Mouse (Mus musculus) embryonic facial prominence, embryonic 11.5 days (tissue): ENCODE data around the gene Tk1. TPM values are rescaled to one million over a fixed set of nuclear protein-coding genes. Genes with fewer than 3 reads are reported as not detected.
A peak's percentile ranks its signal among the peaks of the same experiment; 100 is the strongest.

Experiments
- ATAC-seq: fragments of 200-750 bp; cut with Nextera tagmentation; replicated peaks from 2 replicates; pipeline ENCODE4 v1.8.0; 2017; ENCODE audit warnings: low read depth; ENCODE audit not compliant: insufficient number of reproducible peaks, low FRiP score, low TSS enrichment
- DNase-seq: peaks from one replicate; pipeline ENCODE4 v3.0.0-alpha.2; 2015; ENCODE audit warnings: low spot score
- H3K27ac ChIP-seq: fragments of 300-500 bp; sonication (generic); replicated peaks from 2 replicates; pipeline ENCODE4 v1.5.1; 2014; ENCODE audit warnings: mild to moderate bottlenecking, low read depth, low read length, control low read depth
- H3K27me3 ChIP-seq: fragments of 300-500 bp; sonication (generic); 2 replicates; pipeline ENCODE4 v1.6.1; 2014; ENCODE audit warnings: mild to moderate bottlenecking, low read length, moderate library complexity, mixed read lengths; ENCODE audit not compliant: control insufficient read depth, insufficient read depth
- H3K36me3 ChIP-seq: fragments of 300-500 bp; sonication (generic); replicated peaks from 2 replicates; pipeline ENCODE4 v1.6.1; 2014; ENCODE audit warnings: low read depth, mild to moderate bottlenecking, low read length, moderate library complexity, mixed read lengths; ENCODE audit not compliant: control insufficient read depth, insufficient read depth
- H3K4me1 ChIP-seq: fragments of 300-500 bp; sonication (generic); 2 replicates; pipeline ENCODE4 v1.6.1; 2014; ENCODE audit warnings: low read length, mixed read lengths; ENCODE audit not compliant: control insufficient read depth, insufficient read depth
- H3K4me2 ChIP-seq: fragments of 300-500 bp; sonication (generic); 2 replicates; pipeline ENCODE4 v1.6.1; 2014; ENCODE audit warnings: low read depth, mild to moderate bottlenecking, control low read depth, low read length, moderate library complexity
- H3K4me3 ChIP-seq: fragments of 300-500 bp; sonication (generic); 2 replicates; pipeline ENCODE4 v1.5.1; 2014; ENCODE audit warnings: low read depth, low read length, control low read depth
- H3K9ac ChIP-seq: fragments of 300-500 bp; sonication (generic); replicated peaks from 2 replicates; pipeline ENCODE4 v1.6.1; 2014; ENCODE audit warnings: mild to moderate bottlenecking, control low read depth, low read length
- H3K9me3 ChIP-seq: fragments of 300-500 bp; sonication (generic); replicated peaks from 2 replicates; pipeline ENCODE4 v1.6.1; 2016; ENCODE audit warnings: mild to moderate bottlenecking, low read length, inconsistent platforms, mixed read lengths; ENCODE audit not compliant: control insufficient read depth
- WGBS: fragments of 180-500 bp; shearing (Covaris S2); extraction: QIAGEN DNeasy Blood & Tissue Kit; methylation state at CpG from one replicate; pipeline ENCODE4 v1.1.7; 2014; 5-methylcytosine and 5-hydroxymethylcytosine counted together
- polyA plus RNA-seq: library from polyadenylated mRNA; unstranded; fragments of >200 nt; fragmentation: Nextera tagmentation; extraction: Ambion mirVana; gene quantifications from 2 replicates; pipeline ENCODE4 v1.2.1, GENCODE M21; 2014

Tk1 gene
- polyA plus RNA-seq: 127 and 132 TPM in 2 replicates

DNA sequence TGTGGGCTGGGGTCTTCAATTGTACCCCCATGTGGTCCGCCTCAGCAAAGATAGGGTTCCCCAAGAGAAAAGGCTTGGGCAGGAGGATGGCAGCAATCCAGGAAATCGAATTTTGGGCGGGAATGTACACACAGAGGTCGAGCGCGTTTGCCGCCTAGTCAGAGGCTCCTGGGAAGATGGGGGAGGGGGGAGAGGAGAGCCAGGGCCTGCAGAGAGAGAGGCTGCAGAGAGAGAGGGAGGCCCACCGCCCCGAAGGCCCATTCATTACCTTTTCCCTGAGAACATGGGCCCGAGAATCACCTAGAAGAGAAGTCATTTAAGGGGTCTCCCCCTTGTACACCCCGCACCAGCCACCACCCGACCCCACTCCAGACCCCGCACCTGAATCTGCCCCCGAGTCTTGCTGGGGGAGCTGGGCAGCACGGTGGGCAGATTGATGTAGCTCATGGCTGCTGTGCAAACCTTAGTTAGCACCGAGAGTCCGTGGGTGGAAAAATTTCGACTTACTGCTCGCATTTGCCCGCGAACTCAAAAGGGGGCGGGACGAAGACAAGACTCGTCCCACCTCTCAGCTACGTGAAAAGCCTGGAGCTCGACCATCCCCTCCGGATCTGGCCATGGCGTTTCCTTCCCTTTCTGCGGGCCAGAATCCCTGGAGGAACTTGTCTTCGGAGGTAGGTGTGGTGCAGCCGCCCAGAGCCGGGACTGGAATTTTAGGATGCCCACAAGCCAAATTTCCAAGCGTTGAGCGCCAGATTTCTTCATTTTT lies at the start of gene Tk1, which contains the start of gene Afmid:
TSS of gene Tk1 (minus strand) at position 760 of the 769 bp plus-strand sequence.
TSS of gene Afmid (plus strand) at position 592 of the 769 bp plus-strand sequence.
- DNase-seq: peak; percentile 94
- Histone ChIP-seq H3K27me3 (no peaks in the 10 kb centered on the region), H3K36me3 (no peaks in the 10 kb centered on the region; the same call in 1 of the 2 replicates), H3K9me3 (no peaks in the 10 kb centered on the region), H3K4me2 (peak within 1 kb of the TSS; percentile 62), H3K9ac (peak within 1 kb of the TSS; percentile 81), H3K4me3 (peak within 1 kb of the TSS; percentile 67), H3K27ac (peak within 1 kb of the TSS; percentile 89), H3K4me1 (peaks cover 3% of the 10 kb centered on the region)
- peak; percentile 45 for ATAC-seq
- 0% methylated on average over 34 of the region's 34 CpGs for WGBS

DNA sequence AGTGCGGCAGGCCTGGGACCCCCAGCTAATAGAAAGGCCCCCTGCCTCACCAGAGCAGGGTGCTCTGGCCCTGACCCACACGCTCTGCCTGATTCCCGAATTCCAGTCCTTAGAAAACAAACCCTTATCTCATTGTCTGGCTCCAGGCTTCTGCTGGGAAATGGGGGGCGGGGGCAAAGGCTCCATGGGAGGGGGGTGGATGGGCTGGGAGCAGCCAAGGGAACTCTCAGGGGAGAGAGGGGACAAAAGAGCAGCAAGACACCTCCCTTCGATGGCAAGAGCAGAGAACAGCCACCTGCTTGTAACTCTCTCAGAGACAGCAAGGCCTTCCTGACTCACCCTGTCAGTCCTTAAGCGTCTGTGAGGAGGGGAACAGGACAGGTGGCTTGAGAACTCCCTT lies 49.8 kb upstream of the Tk1 start:
- Histone ChIP-seq H3K4me3 (no peak overlapping the region), H3K27me3 (no peaks in the 10 kb centered on the region; the same call in 1 of the 2 replicates), H3K4me2 (no peak overlapping the region), H3K36me3 (no peaks in the 10 kb centered on the region), H3K9ac (no peak overlapping the region), H3K4me1 (peaks cover 9% of the 10 kb centered on the region), H3K9me3 (no peaks in the 10 kb centered on the region), H3K27ac (no peak overlapping the region)
- ATAC-seq: no peak
- 17% methylated on average over 6 of the region's 6 CpGs for WGBS
- no peak for DNase-seq

- ATAC-seq: no peak
- Histone ChIP-seq H3K4me3 (no peak overlapping the region), H3K27ac (no peak overlapping the region), H3K9ac (no peak overlapping the region), H3K36me3 (no peaks in the 10 kb centered on the region), H3K4me1 (peaks cover 9% of the 10 kb centered on the region), H3K9me3 (no peaks in the 10 kb centered on the region), H3K27me3 (no peaks in the 10 kb centered on the region; the same call in 1 of the 2 replicates), H3K4me2 (no peak overlapping the region)
- no peak for DNase-seq
- WGBS: 62% methylated on average over 4 of the region's 4 CpGs
These were observed 48.5 kb upstream of the Tk1 start for GRCm38 (mm10) chr11:117874419-117874818.

DNA sequence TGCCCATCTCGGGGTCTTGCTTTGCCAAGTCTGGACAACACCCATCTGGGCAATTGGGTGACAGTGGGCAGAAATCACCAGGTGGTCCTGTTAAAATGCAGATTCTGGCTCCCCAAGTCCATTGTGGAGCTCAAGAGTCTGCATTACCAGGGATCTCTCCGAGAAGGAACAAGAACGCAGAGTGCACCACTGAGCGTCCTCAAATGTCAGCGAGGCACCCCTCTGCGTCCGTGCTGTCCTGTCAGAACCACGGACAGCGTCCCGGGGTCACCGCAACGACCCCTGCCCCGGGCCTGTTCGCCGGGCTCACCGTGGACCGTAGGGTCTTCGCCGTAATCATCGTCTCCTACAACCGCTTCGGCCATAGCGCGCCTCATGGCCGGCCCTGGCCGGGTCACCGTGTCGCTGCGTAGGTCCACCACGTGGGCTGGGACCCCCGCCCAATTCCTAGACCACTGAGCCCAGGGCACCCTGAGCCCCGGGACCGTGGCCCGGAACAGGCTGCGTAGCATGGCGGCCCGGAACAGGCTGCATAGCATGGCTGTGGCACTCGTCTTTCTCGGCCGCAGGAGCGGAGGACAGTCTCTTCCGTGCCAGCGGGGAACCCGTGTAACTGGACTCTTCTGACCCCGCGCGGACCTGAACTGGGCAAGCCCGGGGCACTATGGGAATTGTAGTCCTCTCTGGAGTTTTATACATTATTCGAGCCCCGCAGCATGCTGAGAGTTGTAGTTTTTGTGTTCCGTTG lies 47.1 kb upstream of the Tk1 start, which contains the start of gene Tha1:
TSS of gene Tha1 (minus strand) at position 621 of the 748 bp plus-strand sequence.
- no peaks in the 10 kb centered on the region for H3K36me3 ChIP-seq
- no peaks in the 10 kb centered on the region for H3K9me3 ChIP-seq
- H3K4me2 ChIP-seq: peak within 1 kb of the TSS; percentile 99
- H3K27me3 ChIP-seq: no peaks in the 10 kb centered on the region
- peak within 1 kb of the TSS; percentile 73 for H3K9ac ChIP-seq
- H3K27ac ChIP-seq: no peak within 1 kb of the TSS; the same call in 1 of the 2 replicates
- WGBS: 1% methylated on average over 51 of the region's 51 CpGs
- peak; percentile 92 for DNase-seq
- peak within 1 kb of the TSS; percentile 71 for H3K4me3 ChIP-seq
- H3K4me1 ChIP-seq: peaks cover 3% of the 10 kb centered on the region; the same call in 1 of the 2 replicates
- peak; percentile 57 for ATAC-seq

- Histone ChIP-seq H3K27me3 (no peaks in the 10 kb centered on the region), H3K27ac (no peak overlapping the region), H3K4me1 (peaks cover 3% of the 10 kb centered on the region; the same call in 1 of the 2 replicates), H3K4me2 (no peak overlapping the region), H3K9me3 (no peaks in the 10 kb centered on the region), H3K4me3 (no peak overlapping the region), H3K9ac (no peak overlapping the region), H3K36me3 (no peaks in the 10 kb centered on the region)
- ATAC-seq: no peak
- DNase-seq: no peak
- WGBS: 62% methylated on average over 12 of the region's 12 CpGs
These were observed 46.2 kb upstream of the Tk1 start for GRCm38 (mm10) chr11:117871911-117872584.

DNA sequence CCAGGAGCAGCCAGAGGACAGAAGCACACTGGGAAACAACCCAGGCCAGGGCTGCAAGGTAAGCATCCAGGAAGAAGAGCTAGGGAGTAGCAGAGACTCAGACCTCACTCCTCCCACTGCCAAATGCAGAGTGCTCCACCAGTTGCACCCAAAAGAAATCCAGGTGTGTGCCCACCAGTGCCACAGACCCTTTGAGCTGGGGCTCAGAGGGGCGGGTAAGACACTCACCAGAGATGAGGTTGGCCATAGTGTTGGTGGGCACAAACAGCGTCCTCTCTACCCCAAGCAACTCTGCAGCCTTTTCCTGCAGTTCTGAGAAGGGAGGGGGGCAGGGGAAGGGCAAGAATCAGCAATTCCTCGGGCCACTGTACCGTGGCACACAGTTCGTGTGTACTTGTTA lies 45.5 kb upstream of the Tk1 start:
- no peak overlapping the region for H3K4me2 ChIP-seq
- no peaks in the 10 kb centered on the region for H3K9me3 ChIP-seq
- no peaks in the 10 kb centered on the region for H3K36me3 ChIP-seq
- H3K4me1 ChIP-seq: peaks cover 3% of the 10 kb centered on the region; the same call in 1 of the 2 replicates
- ATAC-seq (no peak), DNase-seq (no peak)
- 76% methylated on average over 5 of the region's 5 CpGs for WGBS
- no peak overlapping the region for H3K27ac ChIP-seq
- H3K4me3 ChIP-seq: no peak overlapping the region
- H3K27me3 ChIP-seq: no peaks in the 10 kb centered on the region
- H3K9ac ChIP-seq: no peak overlapping the region

DNA sequence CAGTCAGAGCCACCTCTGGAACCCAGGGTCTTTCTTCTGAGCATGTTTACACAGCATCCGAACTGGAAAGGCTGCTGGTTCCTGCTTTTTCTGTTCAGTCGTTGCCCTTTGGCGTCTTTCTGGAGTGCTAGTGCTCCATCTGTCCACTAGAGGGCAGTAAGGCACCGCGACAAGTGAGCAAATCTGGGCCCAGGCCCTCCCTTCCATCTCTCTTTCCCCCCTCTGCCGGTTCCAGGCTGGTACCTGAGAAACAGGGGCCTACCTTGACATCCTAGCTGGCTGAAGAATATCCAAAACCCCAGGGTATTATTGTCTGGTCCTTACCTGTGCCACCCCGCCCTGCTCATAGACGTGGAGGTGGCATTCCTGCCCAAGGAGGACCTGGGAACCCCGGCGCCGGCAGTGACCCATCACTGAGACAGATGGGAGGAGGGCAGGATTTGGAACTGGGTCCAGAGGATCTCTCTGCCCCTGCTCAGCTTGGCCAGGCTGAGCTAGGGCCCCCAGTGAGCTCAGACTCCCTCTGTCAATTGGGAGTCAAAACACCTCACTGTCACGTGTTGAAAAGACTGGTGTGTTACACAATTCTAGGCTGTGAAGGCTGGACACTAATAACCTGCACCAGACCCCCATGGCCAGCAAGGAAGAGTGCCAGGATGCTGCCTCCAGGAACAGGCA lies 44.9 kb upstream of the Tk1 start:
- Histone ChIP-seq H3K36me3 (no peaks in the 10 kb centered on the region), H3K4me3 (no peak overlapping the region), H3K9ac (no peak overlapping the region), H3K27ac (no peak overlapping the region), H3K4me2 (no peak overlapping the region), H3K9me3 (no peaks in the 10 kb centered on the region), H3K27me3 (no peaks in the 10 kb centered on the region), H3K4me1 (peaks cover 3% of the 10 kb centered on the region; the same call in 1 of the 2 replicates)
- no peak for ATAC-seq
- peak; percentile 86 for DNase-seq
- WGBS: 32% methylated on average over 12 of the region's 12 CpGs
